Mouse (Mus musculus): Measurements from ENCODE around the gene Egfl6. TPM values are rescaled to one million over a fixed set of nuclear protein-coding genes. Genes with fewer than 3 reads are reported as not detected.

Gene Egfl6
- polyA plus RNA-seq, 1 experiment from 2014 or later = 164 TPM

DNA sequence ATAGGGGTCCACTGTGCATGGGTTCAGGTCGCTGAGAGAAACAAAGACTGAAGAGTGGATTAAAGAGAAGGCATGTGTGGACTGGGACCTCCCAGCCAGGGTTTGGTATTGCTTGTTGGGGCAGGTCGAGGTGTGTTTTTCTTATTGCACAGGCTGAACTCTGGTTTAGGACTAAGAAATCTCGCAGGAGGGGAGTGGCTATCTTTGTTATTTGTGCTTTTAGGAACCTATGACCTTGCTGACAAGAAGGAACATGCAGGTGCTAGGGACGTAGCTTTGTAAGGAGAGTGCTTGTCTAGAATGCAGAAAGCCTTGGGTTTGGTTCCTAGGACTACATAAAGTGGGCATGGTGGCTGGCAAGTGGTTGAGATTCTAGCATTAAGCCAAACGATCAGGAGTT, 20.1 kb downstream of the Egfl6 start:
- Histone ChIP-seq H3K4me1 (0 out of 2 replicates have a peak, but pooled peaks cover 3% of the 10 kb centered on the region), H3K27me3 (no peaks in the 10 kb centered on the region), H3K4me2 (replicated peaks) (no peak overlapping the region), H3K27ac (replicated peaks) (peak overlapping the region; percentile 51), H3K9ac (no peak overlapping the region), H3K9me3 (replicated peaks) (no peaks in the 10 kb centered on the region), H3K4me3 (replicated peaks) (no peak overlapping the region), H3K36me3 (no peaks in the 10 kb centered on the region)
- no peak for ATAC-seq (ENCODE audit: insufficient number of reproducible peaks, low FRiP score, low TSS enrichment, low read depth)
- WGBS = 46% methylated on average over 5 of the region's 5 CpGs

DNA sequence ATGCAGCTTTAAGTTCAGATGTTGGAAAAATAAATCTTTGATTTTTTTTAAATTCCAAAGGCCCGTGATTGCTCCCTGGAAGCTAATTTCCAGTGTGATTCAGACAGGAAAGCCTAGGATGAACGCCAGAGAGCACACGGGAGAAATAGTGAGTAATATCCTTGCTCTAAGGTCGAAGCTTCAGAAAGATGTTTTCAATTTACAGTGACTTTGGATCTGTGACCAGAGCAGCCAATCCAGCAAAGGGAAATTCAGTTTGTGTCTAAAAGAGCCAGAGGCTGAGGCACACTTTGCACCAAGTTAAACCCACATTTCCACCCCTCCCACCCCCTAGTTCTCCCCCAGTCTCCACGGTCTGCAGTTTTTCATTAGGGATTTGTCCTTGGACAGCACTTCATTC, 20.6 kb downstream of the Egfl6 start:
- H3K4me1 ChIP-seq = 0 out of 2 replicates have a peak, but pooled peaks cover 3% of the 10 kb centered on the region
- H3K27ac ChIP-seq (replicated peaks) = peak overlapping the region; percentile 51; the same call in 1 of the 2 replicates
- H3K9ac ChIP-seq = no peak overlapping the region
- no peak overlapping the region for H3K4me3 ChIP-seq (replicated peaks)
- H3K4me2 ChIP-seq (replicated peaks) = no peak overlapping the region
- WGBS = 26% methylated on average over 5 of the region's 5 CpGs
- ATAC-seq (ENCODE audit: insufficient number of reproducible peaks, low FRiP score, low TSS enrichment, low read depth) = no peak
- no peaks in the 10 kb centered on the region for H3K9me3 ChIP-seq (replicated peaks)
- H3K36me3 ChIP-seq = no peaks in the 10 kb centered on the region
- H3K27me3 ChIP-seq = no peaks in the 10 kb centered on the region

DNA sequence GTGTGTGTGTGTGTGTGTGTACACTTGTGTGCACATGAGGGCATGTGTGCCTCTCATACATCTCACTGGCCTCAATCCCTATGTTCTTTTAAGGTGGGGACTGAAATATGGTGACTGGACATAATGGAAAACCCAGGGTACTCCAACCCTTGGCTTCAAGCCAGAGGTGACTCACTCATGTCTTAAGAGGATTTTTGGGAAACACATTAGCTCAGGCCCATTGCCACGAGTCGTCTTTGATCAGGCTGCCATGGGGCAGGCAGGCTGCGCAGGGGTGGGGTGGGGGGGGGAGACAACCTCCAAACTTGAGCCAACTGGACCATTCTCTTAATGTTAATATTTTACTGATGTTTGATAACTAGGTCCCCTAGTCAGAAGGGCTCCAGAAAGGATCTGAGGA, 26.2 kb downstream of the Egfl6 start:
- H3K9me3 ChIP-seq (replicated peaks) = no peaks in the 10 kb centered on the region
- no peaks in the 10 kb centered on the region for H3K4me1 ChIP-seq
- H3K27ac ChIP-seq (replicated peaks) = no peak overlapping the region
- WGBS = 46% methylated on average over 3 of the region's 3 CpGs
- H3K4me3 ChIP-seq (replicated peaks) = no peak overlapping the region
- ATAC-seq (ENCODE audit: insufficient number of reproducible peaks, low FRiP score, low TSS enrichment, low read depth) = no peak
- H3K27me3 ChIP-seq = no peaks in the 10 kb centered on the region
- no peak overlapping the region for H3K4me2 ChIP-seq (replicated peaks)
- H3K9ac ChIP-seq = no peak overlapping the region
- H3K36me3 ChIP-seq = no peaks in the 10 kb centered on the region

DNA sequence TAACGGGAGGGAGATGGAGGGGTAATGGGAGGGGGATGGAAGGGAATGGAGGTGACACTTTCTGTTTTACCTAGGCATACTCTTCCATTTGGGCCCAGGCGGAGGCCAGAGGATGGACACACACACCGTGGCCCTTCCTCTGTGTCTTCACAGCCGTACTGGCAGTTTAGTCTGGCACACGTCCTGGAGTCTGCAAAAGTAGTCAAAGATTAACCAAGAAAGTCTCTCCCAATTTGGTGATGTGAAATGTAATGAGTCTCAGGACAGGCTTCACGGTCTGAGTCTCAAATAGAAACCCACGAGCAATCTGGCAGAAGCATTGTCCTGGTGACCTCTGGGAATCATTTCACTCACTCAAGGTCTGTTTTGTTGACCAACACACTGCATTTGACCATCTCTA, 33.2 kb downstream of the Egfl6 start:
- Histone ChIP-seq H3K36me3 (no peaks in the 10 kb centered on the region), H3K27me3 (no peaks in the 10 kb centered on the region), H3K4me3 (replicated peaks) (no peak overlapping the region), H3K9me3 (replicated peaks) (no peaks in the 10 kb centered on the region), H3K4me2 (replicated peaks) (no peak overlapping the region), H3K9ac (no peak overlapping the region), H3K4me1 (no peaks in the 10 kb centered on the region), H3K27ac (replicated peaks) (no peak overlapping the region)
- no peak for ATAC-seq (ENCODE audit: insufficient number of reproducible peaks, low FRiP score, low TSS enrichment, low read depth)
- 84% methylated on average over 7 of the region's 7 CpGs for WGBS

DNA sequence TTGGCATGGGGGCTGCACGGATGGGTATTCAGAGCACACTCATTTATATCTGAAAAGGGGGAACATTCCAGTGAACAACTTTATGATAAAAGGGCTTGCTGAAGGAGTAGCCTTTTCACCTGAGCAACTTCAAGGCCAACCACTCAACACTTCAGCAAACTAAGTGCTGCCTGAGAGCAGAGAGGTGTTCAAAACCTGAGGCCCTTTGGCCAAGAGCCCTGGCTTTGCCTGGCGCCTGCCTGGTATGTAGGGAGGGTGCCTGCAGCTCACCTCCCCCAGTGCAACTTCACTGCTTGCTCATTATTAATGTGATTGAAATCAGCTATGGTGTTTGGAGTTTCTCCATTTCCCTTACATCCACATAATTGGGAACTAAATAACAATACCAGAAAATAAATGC, 39.0 kb downstream of the Egfl6 start:
- Histone ChIP-seq H3K27ac (replicated peaks) (no peak overlapping the region), H3K4me3 (replicated peaks) (no peak overlapping the region), H3K27me3 (no peaks in the 10 kb centered on the region), H3K4me2 (replicated peaks) (no peak overlapping the region), H3K9me3 (replicated peaks) (no peaks in the 10 kb centered on the region), H3K9ac (no peak overlapping the region), H3K4me1 (no peaks in the 10 kb centered on the region), H3K36me3 (no peaks in the 10 kb centered on the region)
- 75% methylated on average over 2 of the region's 2 CpGs for WGBS
- no peak for ATAC-seq (ENCODE audit: insufficient number of reproducible peaks, low FRiP score, low TSS enrichment, low read depth)

DNA sequence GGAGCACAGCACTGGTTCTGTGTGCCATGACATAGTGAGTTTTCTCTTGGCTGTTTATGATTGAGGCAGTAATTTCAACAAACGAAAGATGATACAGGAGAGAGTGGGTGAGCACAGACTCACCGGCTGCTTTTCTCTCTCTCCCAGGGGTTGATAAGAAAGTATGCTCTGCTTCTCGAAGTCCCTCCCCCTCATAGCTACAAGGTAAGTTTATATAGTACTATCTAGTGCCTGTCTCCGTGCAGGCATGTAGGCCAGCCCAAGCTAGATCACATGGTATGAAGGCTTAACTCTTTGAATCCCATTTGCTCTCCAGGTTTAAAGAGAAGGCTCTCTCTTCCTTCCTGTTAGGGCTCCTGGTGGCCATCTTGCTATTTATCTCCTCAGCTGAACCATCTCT, 50.4 kb downstream of the Egfl6 start:
- Histone ChIP-seq H3K9ac (no peak overlapping the region), H3K36me3 (no peaks in the 10 kb centered on the region), H3K27ac (replicated peaks) (no peak overlapping the region), H3K4me3 (replicated peaks) (no peak overlapping the region), H3K4me1 (no peaks in the 10 kb centered on the region), H3K9me3 (replicated peaks) (no peaks in the 10 kb centered on the region), H3K27me3 (no peaks in the 10 kb centered on the region), H3K4me2 (replicated peaks) (no peak overlapping the region)
- ATAC-seq (ENCODE audit: insufficient number of reproducible peaks, low FRiP score, low TSS enrichment, low read depth) = no peak
- WGBS = 52% methylated on average over 4 of the region's 4 CpGs

DNA sequence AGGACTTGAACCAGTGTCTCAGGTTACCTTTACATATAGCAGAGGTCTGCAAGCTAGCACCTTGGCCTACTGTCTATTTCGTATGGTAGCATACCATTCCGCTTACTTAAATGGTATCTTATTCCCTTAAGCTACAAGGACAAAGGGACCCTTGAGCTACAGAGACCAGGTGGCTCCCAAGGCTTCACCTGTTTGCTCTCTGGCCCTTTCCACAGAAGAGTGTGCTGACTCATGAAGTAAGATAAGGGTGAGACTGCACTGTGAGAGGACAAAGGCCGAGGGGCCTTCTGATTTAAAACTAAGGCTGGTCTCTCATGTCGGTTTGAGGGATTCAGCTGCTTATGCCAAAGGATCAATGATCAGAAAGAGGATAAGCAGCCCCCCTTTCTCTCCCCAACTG, 52.1 kb downstream of the Egfl6 start:
- Histone ChIP-seq H3K4me3 (replicated peaks) (no peak overlapping the region), H3K4me1 (no peaks in the 10 kb centered on the region), H3K27ac (replicated peaks) (no peak overlapping the region), H3K9ac (no peak overlapping the region), H3K36me3 (no peaks in the 10 kb centered on the region), H3K4me2 (replicated peaks) (no peak overlapping the region), H3K9me3 (replicated peaks) (no peaks in the 10 kb centered on the region), H3K27me3 (no peaks in the 10 kb centered on the region)
- 87% methylated on average over 4 of the region's 4 CpGs for WGBS
- no peak for ATAC-seq (ENCODE audit: insufficient number of reproducible peaks, low FRiP score, low TSS enrichment, low read depth)

DNA sequence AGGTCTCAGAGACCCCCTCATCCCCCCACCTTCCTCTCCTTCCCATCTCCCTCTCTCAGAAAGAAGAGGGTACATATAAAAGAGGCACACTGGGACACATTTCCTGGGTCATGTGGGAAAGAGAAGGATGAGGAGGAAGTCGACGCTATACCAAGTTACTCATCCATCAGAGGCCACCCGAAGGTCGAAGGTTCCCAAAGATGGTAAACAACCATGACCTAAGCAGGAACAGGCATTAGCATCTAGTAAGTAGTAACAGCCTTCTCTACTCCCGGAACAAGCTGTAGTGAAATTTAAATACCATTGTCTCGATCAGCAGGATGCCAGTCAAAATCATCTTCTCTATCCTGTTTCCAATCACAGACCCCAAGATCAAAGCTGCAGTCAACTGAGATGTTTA, 53.8 kb downstream of the Egfl6 start:
- Histone ChIP-seq H3K27ac (replicated peaks) (no peak overlapping the region), H3K36me3 (no peaks in the 10 kb centered on the region), H3K9ac (no peak overlapping the region), H3K9me3 (replicated peaks) (no peaks in the 10 kb centered on the region), H3K4me3 (replicated peaks) (no peak overlapping the region), H3K4me1 (no peaks in the 10 kb centered on the region), H3K27me3 (no peaks in the 10 kb centered on the region), H3K4me2 (replicated peaks) (no peak overlapping the region)
- WGBS = 37% methylated on average over 6 of the region's 6 CpGs
- ATAC-seq (ENCODE audit: insufficient number of reproducible peaks, low FRiP score, low TSS enrichment, low read depth) = no peak

DNA sequence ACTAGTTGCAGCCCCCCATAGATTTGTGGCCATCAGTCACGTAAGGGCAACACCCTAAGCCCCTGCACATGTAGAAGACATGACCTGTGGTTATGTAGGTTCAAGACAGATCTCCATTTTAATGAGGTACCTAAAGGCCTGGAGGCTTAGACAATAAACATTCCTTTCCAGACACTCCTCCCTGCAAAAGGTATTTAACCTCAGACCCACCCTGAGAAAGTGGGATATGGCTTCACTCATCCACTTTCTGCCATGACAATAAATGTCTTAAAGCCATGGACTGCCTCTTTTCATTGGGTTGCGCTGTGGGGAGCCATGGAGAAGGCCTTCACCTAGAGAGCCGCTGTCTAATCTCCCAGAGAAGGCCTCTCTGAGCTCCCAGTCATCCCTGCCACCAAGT, 57.4 kb downstream of the Egfl6 start:
- no peaks in the 10 kb centered on the region for H3K4me1 ChIP-seq
- H3K9ac ChIP-seq = no peak overlapping the region
- H3K4me3 ChIP-seq (replicated peaks) = no peak overlapping the region
- no peaks in the 10 kb centered on the region for H3K9me3 ChIP-seq (replicated peaks)
- no peaks in the 10 kb centered on the region for H3K27me3 ChIP-seq
- ATAC-seq (ENCODE audit: insufficient number of reproducible peaks, low FRiP score, low TSS enrichment, low read depth) = no peak
- H3K4me2 ChIP-seq (replicated peaks) = no peak overlapping the region
- no peak overlapping the region for H3K27ac ChIP-seq (replicated peaks)
- WGBS = 88% methylated on average over 3 of the region's 3 CpGs
- no peaks in the 10 kb centered on the region for H3K36me3 ChIP-seq

DNA sequence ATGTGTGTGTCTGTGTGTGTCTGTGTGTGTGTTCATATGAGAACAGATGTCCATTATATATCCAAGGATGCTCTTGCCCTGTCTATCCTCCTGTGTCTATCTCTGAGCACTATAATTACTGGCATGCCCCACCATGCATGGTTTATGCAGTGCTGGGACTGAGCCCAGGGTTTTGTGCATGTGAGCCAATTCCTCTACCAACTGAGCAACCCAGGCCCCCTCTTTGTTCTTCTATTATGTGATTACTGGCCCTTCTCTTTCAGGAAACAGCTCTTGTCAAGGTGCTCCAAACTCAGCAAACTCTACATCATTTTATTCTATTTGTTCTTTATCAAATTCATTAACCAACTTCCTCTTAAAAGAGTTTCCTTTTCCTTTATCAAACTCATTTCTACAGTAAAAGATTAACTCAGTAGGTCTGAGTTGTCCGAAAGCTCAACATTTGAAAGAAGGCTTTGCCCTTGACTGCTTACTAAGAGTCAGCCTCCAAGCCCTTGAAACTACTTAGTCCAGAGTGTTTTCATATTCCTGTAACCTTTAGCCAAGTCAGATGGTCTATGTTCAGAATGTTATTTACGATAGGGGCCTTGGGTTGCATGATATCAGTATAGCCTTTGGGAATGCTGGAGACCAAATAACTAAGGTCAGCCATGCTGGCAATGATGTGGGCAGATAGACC, 59.7 kb downstream of the Egfl6 start:
- H3K36me3 ChIP-seq = no peaks in the 10 kb centered on the region
- H3K9me3 ChIP-seq (replicated peaks) = no peaks in the 10 kb centered on the region
- H3K27ac ChIP-seq (replicated peaks) = no peak overlapping the region
- no peaks in the 10 kb centered on the region for H3K4me1 ChIP-seq
- no peak overlapping the region for H3K4me2 ChIP-seq (replicated peaks)
- WGBS = 89% methylated on average over 2 of the region's 2 CpGs
- H3K27me3 ChIP-seq = no peaks in the 10 kb centered on the region
- no peak for ATAC-seq (ENCODE audit: insufficient number of reproducible peaks, low FRiP score, low TSS enrichment, low read depth)
- no peak overlapping the region for H3K4me3 ChIP-seq (replicated peaks)
- H3K9ac ChIP-seq = no peak overlapping the region

DNA sequence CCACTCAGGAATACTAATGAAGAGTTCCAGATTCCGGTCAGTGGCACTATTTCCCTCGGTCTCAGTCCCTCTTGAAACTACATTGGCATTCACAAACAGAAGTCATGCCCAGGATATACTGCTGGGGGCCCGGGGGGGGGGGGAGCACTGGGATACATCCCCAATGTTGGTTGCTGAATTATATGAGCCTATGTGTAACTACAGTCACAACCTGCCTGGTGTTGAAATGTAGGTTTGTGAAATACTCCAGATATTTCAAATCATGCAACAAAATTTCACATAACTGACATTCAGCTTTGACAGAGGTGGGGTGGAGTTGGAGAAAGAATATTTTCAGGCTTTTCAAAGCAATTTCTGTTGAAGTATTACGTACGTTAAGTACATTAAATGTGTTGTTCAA, 64.7 kb downstream of the Egfl6 start:
- Histone ChIP-seq H3K27me3 (0 out of 2 replicates have a peak, but pooled peaks cover 3% of the 10 kb centered on the region), H3K36me3 (no peaks in the 10 kb centered on the region), H3K27ac (replicated peaks) (no peak overlapping the region), H3K9ac (no peak overlapping the region), H3K4me2 (replicated peaks) (no peak overlapping the region), H3K4me1 (no peaks in the 10 kb centered on the region), H3K9me3 (replicated peaks) (no peaks in the 10 kb centered on the region), H3K4me3 (replicated peaks) (no peak overlapping the region)
- no peak for ATAC-seq (ENCODE audit: insufficient number of reproducible peaks, low FRiP score, low TSS enrichment, low read depth)
- WGBS = 76% methylated on average over 5 of the region's 5 CpGs

DNA sequence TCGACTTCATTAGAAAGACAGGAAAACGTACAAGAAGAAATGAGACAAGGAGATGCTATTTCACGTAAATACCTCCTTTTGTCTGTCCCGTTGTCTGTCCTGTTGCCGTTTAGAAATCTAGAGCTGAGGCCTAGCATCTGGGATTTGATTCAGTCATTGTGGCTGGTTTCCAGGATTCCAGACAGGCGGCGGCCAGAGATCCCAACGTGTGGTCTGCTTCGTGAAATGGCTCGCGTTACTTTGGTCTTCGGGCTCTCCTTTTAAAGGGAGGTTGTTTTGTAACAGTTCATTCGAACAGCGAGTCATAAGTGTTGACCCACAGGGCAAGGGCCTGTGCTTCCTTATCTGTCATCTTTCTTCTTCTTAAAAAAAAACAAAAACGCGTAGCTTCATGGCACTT, 67.2 kb downstream of the Egfl6 start, which contains the start of gene Tceanc:
TSS of gene Tceanc (minus strand) at position 223 of the 400 bp plus-strand sequence.
- no peak for ATAC-seq (ENCODE audit: insufficient number of reproducible peaks, low FRiP score, low TSS enrichment, low read depth)
- 45% methylated on average over 16 of the region's 16 CpGs for WGBS
- Histone ChIP-seq H3K4me2 (replicated peaks) (no peak within 1 kb of the TSS), H3K4me1 (no peaks in the 10 kb centered on the region), H3K36me3 (no peaks in the 10 kb centered on the region), H3K9ac (no peak within 1 kb of the TSS), H3K27ac (replicated peaks) (no peak within 1 kb of the TSS), H3K27me3 (0 out of 2 replicates have a peak, but pooled peaks cover 3% of the 10 kb centered on the region), H3K9me3 (replicated peaks) (no peaks in the 10 kb centered on the region), H3K4me3 (replicated peaks) (no peak within 1 kb of the TSS)
